9 mouse cellular contexts compared by ENCODE assay signal in the genomic region with DNA sequence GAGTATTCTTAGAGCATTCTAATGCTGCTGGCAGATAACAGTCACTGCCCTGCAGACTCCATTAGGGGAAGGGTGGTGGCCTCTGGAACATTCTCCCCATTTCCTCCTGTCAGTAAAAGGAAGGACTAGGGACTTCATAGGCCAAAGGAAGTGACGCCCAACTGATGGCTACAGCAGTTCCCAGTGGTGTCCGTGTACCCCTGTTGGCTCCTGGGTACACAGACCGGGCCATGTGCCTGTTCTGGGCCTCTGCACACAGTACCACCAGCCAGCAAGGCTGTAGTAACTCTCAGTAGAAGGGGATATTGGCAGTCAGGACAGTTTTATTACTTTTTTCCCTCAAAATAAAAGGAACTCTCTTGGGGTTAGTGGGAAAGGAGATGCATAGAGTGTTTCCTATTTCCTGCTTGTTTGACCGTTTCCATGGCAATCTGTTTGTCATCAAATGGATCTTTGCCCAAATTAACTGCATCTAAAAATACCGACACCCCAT.
DNase-seq lines count a peak whose midpoint lies in the region; ATAC-seq and TF ChIP-seq lines count a peak whose summit lies in the region.
"Had no signal": no experiment of that assay in that cellular context is flagged by ENCODE, and none has a peak within 500 bp of the region (broad histone marks: within the 10 kb centered on the region; RNA-seq: fewer than 3 reads in every experiment).

No protein-coding gene starts in this region.

- no peak overlapping the region for H3K4me3 ChIP-seq in brown adipose tissue, adult 24 weeks (ENCODE audit: insufficient read depth, low read depth, low read length)
- H3K4me3 ChIP-seq in intestine, postnatal 0 days (ENCODE audit: low read depth, low read length), result no peak overlapping the region
- no peak overlapping the region for H3K4me3 ChIP-seq in lung, postnatal 0 days (ENCODE audit: low read depth, low read length)
- no peak overlapping the region for H3K4me3 ChIP-seq in hindbrain, embryonic 16.5 days (ENCODE audit: low read length)
- H3K4me3 ChIP-seq: liver, embryonic 15.5 days had no signal

- peaks cover 12% of the 10 kb centered on the region for H3K36me3 ChIP-seq in intestine, postnatal 0 days (ENCODE audit: control insufficient read depth, insufficient read depth)
- no peaks in the 10 kb centered on the region for H3K36me3 ChIP-seq in lung, postnatal 0 days (ENCODE audit: insufficient read depth, low read length)
- no peaks in the 10 kb centered on the region; the same call in 1 of the 2 replicates for H3K36me3 ChIP-seq in hindbrain, embryonic 16.5 days (ENCODE audit: control insufficient read depth, insufficient read depth, low read length)

- H3K4me2 ChIP-seq in intestine, postnatal 0 days (replicated peaks; ENCODE audit: low read depth), result no peak overlapping the region
- H3K4me2 ChIP-seq in lung, postnatal 0 days (replicated peaks; ENCODE audit: low read depth, low read length), result no peak overlapping the region
- H3K4me2 ChIP-seq in hindbrain, embryonic 16.5 days (ENCODE audit: low read length), result no peak overlapping the region
- H3K4me2 ChIP-seq: liver, embryonic 15.5 days had no signal

- H3K27ac ChIP-seq in brown adipose tissue, adult 24 weeks (replicated peaks; ENCODE audit: low read depth, low read length), result peak overlapping the region; percentile 87
- H3K27ac ChIP-seq in intestine, postnatal 0 days (ENCODE audit: low read depth, low read length), result 0 out of 2 replicates have a peak overlapping the region, but pooled peaks have one; percentile 28
- H3K27ac ChIP-seq in lung, postnatal 0 days (ENCODE audit: low read length), result peak overlapping the region; percentile 80
- H3K27ac ChIP-seq in hindbrain, embryonic 16.5 days (ENCODE audit: low read depth, low read length), result no peak overlapping the region
- H3K27ac ChIP-seq: liver, embryonic 15.5 days had no signal

- no peak overlapping the region for H3K9ac ChIP-seq in intestine, postnatal 0 days (ENCODE audit: low read depth, low read length)
- no peak overlapping the region for H3K9ac ChIP-seq in lung, postnatal 0 days (replicated peaks; ENCODE audit: low read depth)
- no peak overlapping the region for H3K9ac ChIP-seq in hindbrain, embryonic 16.5 days (ENCODE audit: low read depth, low read length)
- H3K9ac ChIP-seq: liver, embryonic 15.5 days had no signal

- H3K27me3 ChIP-seq in intestine, postnatal 0 days (replicated peaks; ENCODE audit: control insufficient read depth, insufficient read depth, low read length), result no peaks in the 10 kb centered on the region
- no peaks in the 10 kb centered on the region for H3K27me3 ChIP-seq in lung, postnatal 0 days (replicated peaks; ENCODE audit: insufficient read depth, low read length)
- no peaks in the 10 kb centered on the region for H3K27me3 ChIP-seq in hindbrain, embryonic 16.5 days (replicated peaks; ENCODE audit: control insufficient read depth, insufficient read depth, low read length)
- H3K27me3 ChIP-seq: liver, embryonic 15.5 days had no signal

- no peak for TF ChIP-seq CTCF in intestine, postnatal 0 days (IDR thresholded peaks at IDR 0.05; ENCODE audit: low read depth)
- TF ChIP-seq CTCF in lung, postnatal 0 days (IDR thresholded peaks at IDR 0.05), result no peak

- H3K4me1 ChIP-seq in brown adipose tissue, adult 24 weeks (ENCODE audit: control insufficient read depth, insufficient read depth, insufficient read length, low read length), result peaks cover 51% of the 10 kb centered on the region
- peaks cover 8% of the 10 kb centered on the region for H3K4me1 ChIP-seq in intestine, postnatal 0 days (replicated peaks; ENCODE audit: control insufficient read depth, insufficient read depth, low read length)
- H3K4me1 ChIP-seq in lung, postnatal 0 days (ENCODE audit: insufficient read depth, low read depth, low read length), result peaks cover 42% of the 10 kb centered on the region
- peaks cover 4% of the 10 kb centered on the region for H3K4me1 ChIP-seq in hindbrain, embryonic 16.5 days (ENCODE audit: control insufficient read depth, insufficient read depth, low read depth, low read length)

- TF ChIP-seq EP300 in lung, postnatal 0 days (IDR thresholded peaks at IDR 0.05), result peak; percentile 95

- WGBS in intestine, postnatal 0 days, result 62% methylated on average over 5 of the region's 5 CpGs
- WGBS in lung, postnatal 0 days, result 59% methylated on average over 5 of the region's 5 CpGs
- WGBS in hindbrain, embryonic 16.5 days, result 89% methylated on average over 5 of the region's 5 CpGs

- no peak for ATAC-seq in intestine, postnatal 0 days
- peak; percentile 60 for ATAC-seq in lung, postnatal 0 days
- no peak for ATAC-seq in hindbrain, embryonic 16.5 days

- peak; percentile 64 for DNase-seq in adrenal gland, adult 2 months
- DNase-seq in adrenal gland, adult 8-10 months, result no peak
- peak; percentile 79 for DNase-seq in lung, postnatal 0 days (ENCODE audit: low spot score)
- DNase-seq in layer of hippocampus, postnatal 10 days (ENCODE audit: low spot score in 2 of 2), result no peak
- no peak for DNase-seq in cerebellum, adult 11 months

- H3K9me3 ChIP-seq in intestine, postnatal 0 days (ENCODE audit: control insufficient read depth), result no peaks in the 10 kb centered on the region
- H3K9me3 ChIP-seq in lung, postnatal 0 days (ENCODE audit: low read length), result no peaks in the 10 kb centered on the region
- no peaks in the 10 kb centered on the region for H3K9me3 ChIP-seq in hindbrain, embryonic 16.5 days (ENCODE audit: control insufficient read depth, low read length)
- H3K9me3 ChIP-seq: liver, embryonic 15.5 days had no signal

Comparison
In these comparisons a context has a peak if more than half of its experiments do, and no peak if none do; other contexts are left out.
1. DNase-seq: peak in adrenal gland, adult 2 months (single experiment) and lung, postnatal 0 days (single experiment); none in adrenal gland, adult 8-10 months (single experiment), layer of hippocampus, postnatal 10 days (0 of 2) and cerebellum, adult 11 months (single experiment).